Comparison of ENCODE assay signal across 8 mouse cellular contexts in the genomic region with DNA sequence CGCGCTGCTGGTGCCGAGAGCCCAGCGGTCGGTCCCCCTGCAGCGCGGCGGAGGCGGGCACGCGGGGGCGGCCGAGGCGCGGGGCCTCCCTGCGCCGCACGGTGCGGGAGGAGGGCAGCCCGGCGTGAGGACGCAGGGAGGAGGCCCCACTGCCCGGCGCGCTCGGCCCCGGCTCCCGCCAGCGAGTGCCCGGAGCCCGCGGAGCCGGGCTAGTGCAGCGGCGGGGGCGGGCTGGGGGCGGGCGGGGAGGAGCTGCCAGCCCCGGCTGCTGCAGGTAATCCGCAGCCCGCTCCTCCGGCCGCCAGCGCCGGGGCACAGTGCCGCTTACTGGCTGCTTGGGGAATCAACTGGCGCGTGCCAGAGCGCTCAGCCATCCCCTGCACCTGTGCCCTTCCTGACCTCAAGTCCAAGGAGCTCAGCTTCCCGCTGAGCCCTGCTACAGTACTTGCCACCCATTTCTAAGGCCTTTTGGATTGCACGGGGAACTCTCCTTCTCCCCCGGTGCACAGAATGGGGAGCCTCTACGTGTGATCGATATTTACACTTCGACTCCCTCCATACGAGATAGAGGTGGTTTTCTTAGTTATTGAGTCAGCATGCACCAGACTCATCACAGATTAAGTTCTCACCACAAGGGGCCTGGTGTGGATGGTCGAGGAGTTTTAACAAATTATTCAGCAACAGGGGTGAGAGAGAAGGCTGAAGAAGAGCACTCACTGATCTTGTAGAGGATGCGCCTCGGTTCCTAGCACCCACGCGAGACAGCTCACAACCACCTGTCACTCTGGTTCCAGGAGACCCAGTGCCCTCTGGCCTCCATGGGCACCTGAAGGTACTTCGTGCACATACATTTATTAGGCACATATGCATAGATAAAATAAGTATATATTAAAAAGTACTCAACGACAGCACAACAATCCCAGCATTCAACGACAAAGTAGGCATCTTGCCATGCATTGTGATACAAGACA. TPM values are rescaled to one million over a fixed set of nuclear protein-coding genes. Genes with fewer than 3 reads are reported as not detected.
A peak's percentile ranks its signal among the peaks of the same experiment; 100 is the strongest.
DNase-seq lines count a peak whose midpoint lies in the region; ATAC-seq and TF ChIP-seq lines count a peak whose summit lies in the region.

A gene (minus strand): TSS at position 284 of the 971 bp plus-strand sequence.

- no peak for TF ChIP-seq CTCF in thymus, adult 2 months (IDR thresholded peaks at IDR 0.05; ENCODE audit: borderline replicate concordance, control insufficient read depth, extremely low read depth, insufficient read depth, low read length, poor library complexity)
- TF ChIP-seq CTCF in midbrain, postnatal 0 days (IDR thresholded peaks at IDR 0.05) = peak; percentile 75

- no peak for TF ChIP-seq POLR2A in thymus, adult 2 months (IDR thresholded peaks at IDR 0.05; ENCODE audit: control insufficient read depth, extremely low read depth, insufficient read depth, low read length, poor library complexity)

- 13% methylated on average over 64 of the region's 64 CpGs for whole genome bisulfite sequencing in thymus, adult 2 months
- 7% methylated on average over 62 of the region's 64 CpGs for WGBS in embryonic facial prominence, embryonic 15.5 days
- WGBS in heart, embryonic 15.5 days = 13% methylated on average over 48 of the region's 64 CpGs
- WGBS in kidney, embryonic 16.5 days = 11% methylated on average over 43 of the region's 64 CpGs
- whole genome bisulfite sequencing in midbrain, postnatal 0 days = 10% methylated on average over 46 of the region's 64 CpGs
- 20% methylated on average over 25 of the region's 64 CpGs for WGBS in stomach, embryonic 15.5 days

- no peaks in the 10 kb centered on the region; the same call in 1 of the 2 replicates for H3K27me3 ChIP-seq in thymus, adult 2 months (ENCODE audit: control insufficient read depth, insufficient read depth, low read length)
- H3K27me3 ChIP-seq in embryonic facial prominence, embryonic 15.5 days = peaks cover 52% of the 10 kb centered on the region
- H3K27me3 ChIP-seq in heart, embryonic 15.5 days = peaks cover 14% of the 10 kb centered on the region
- H3K27me3 ChIP-seq in kidney, embryonic 16.5 days (ENCODE audit: insufficient read depth, low read length) = peaks cover 58% of the 10 kb centered on the region
- H3K27me3 ChIP-seq in midbrain, postnatal 0 days (ENCODE audit: insufficient read depth, low read length) = no peaks in the 10 kb centered on the region
- peaks cover 27% of the 10 kb centered on the region for H3K27me3 ChIP-seq in stomach, embryonic 15.5 days (replicated peaks)

- peak within 1 kb of the TSS; percentile 26; the same call in 1 of the 2 replicates for H3K9ac ChIP-seq in embryonic facial prominence, embryonic 15.5 days
- H3K9ac ChIP-seq in heart, embryonic 15.5 days = peak within 1 kb of the TSS; percentile 86
- H3K9ac ChIP-seq in kidney, embryonic 16.5 days (replicated peaks; ENCODE audit: low read length) = peak within 1 kb of the TSS; percentile 63
- H3K9ac ChIP-seq in midbrain, postnatal 0 days (replicated peaks; ENCODE audit: low read length, poor library complexity, severe bottlenecking) = peak within 1 kb of the TSS; percentile 92
- peak within 1 kb of the TSS; percentile 17 for H3K9ac ChIP-seq in stomach, embryonic 15.5 days

- no peak within 1 kb of the TSS for H3K4me3 ChIP-seq in thymus, adult 2 months (ENCODE audit: control insufficient read depth, insufficient read depth, low read length)
- peak within 1 kb of the TSS; percentile 54 for H3K4me3 ChIP-seq in embryonic facial prominence, embryonic 15.5 days (replicated peaks)
- H3K4me3 ChIP-seq in heart, embryonic 15.5 days = peak within 1 kb of the TSS; percentile 71
- H3K4me3 ChIP-seq in kidney, embryonic 16.5 days (ENCODE audit: low read length) = peak within 1 kb of the TSS; percentile 63
- peak within 1 kb of the TSS; percentile 89 for H3K4me3 ChIP-seq in midbrain, postnatal 0 days (ENCODE audit: low read depth, low read length)
- H3K4me3 ChIP-seq in stomach, embryonic 15.5 days (replicated peaks) = peak within 1 kb of the TSS; percentile 55

- peak; percentile 4 for DNase-seq in thymus, adult 2 months
- no peak for DNase-seq in thymus, adult 18-20 months
- DNase-seq in liver = peak; percentile 68
- peak; percentile 85 for DNase-seq in midbrain, postnatal 0 days (ENCODE audit: low spot score)

- no peaks in the 10 kb centered on the region for H3K9me3 ChIP-seq in embryonic facial prominence, embryonic 15.5 days (replicated peaks)
- H3K9me3 ChIP-seq in heart, embryonic 15.5 days (replicated peaks) = no peaks in the 10 kb centered on the region
- no peaks in the 10 kb centered on the region for H3K9me3 ChIP-seq in kidney, embryonic 16.5 days (ENCODE audit: low read length)
- no peaks in the 10 kb centered on the region for H3K9me3 ChIP-seq in midbrain, postnatal 0 days (ENCODE audit: low read length)
- no peaks in the 10 kb centered on the region for H3K9me3 ChIP-seq in stomach, embryonic 15.5 days

- peak within 1 kb of the TSS; percentile 97 for H3K4me2 ChIP-seq in embryonic facial prominence, embryonic 15.5 days (replicated peaks)
- H3K4me2 ChIP-seq in heart, embryonic 15.5 days = peak within 1 kb of the TSS; percentile 77
- H3K4me2 ChIP-seq in kidney, embryonic 16.5 days (replicated peaks; ENCODE audit: low read depth, low read length) = peak within 1 kb of the TSS; percentile 97
- H3K4me2 ChIP-seq in midbrain, postnatal 0 days (ENCODE audit: low read depth, low read length, poor library complexity, severe bottlenecking) = peak within 1 kb of the TSS; percentile 75
- peak within 1 kb of the TSS; percentile 91 for H3K4me2 ChIP-seq in stomach, embryonic 15.5 days

- no peaks in the 10 kb centered on the region for H3K4me1 ChIP-seq in thymus, adult 2 months (replicated peaks; ENCODE audit: control insufficient read depth, insufficient read depth, low read length)
- peaks cover 13% of the 10 kb centered on the region for H3K4me1 ChIP-seq in embryonic facial prominence, embryonic 15.5 days
- H3K4me1 ChIP-seq in heart, embryonic 15.5 days (replicated peaks) = peaks cover 18% of the 10 kb centered on the region
- H3K4me1 ChIP-seq in kidney, embryonic 16.5 days (ENCODE audit: insufficient read depth, low read length) = peaks cover 12% of the 10 kb centered on the region
- no peaks in the 10 kb centered on the region for H3K4me1 ChIP-seq in midbrain, postnatal 0 days (ENCODE audit: insufficient read depth, low read length)
- H3K4me1 ChIP-seq in stomach, embryonic 15.5 days = peaks cover 7% of the 10 kb centered on the region; the same call in 1 of the 2 replicates

- no peaks in the 10 kb centered on the region for H3K36me3 ChIP-seq in thymus, adult 2 months (ENCODE audit: control insufficient read depth, insufficient read depth, low read length)
- no peaks in the 10 kb centered on the region for H3K36me3 ChIP-seq in embryonic facial prominence, embryonic 15.5 days
- no peaks in the 10 kb centered on the region for H3K36me3 ChIP-seq in heart, embryonic 15.5 days
- H3K36me3 ChIP-seq in kidney, embryonic 16.5 days (ENCODE audit: insufficient read depth, low read length) = no peaks in the 10 kb centered on the region
- H3K36me3 ChIP-seq in midbrain, postnatal 0 days (ENCODE audit: insufficient read depth, low read length) = no peaks in the 10 kb centered on the region
- H3K36me3 ChIP-seq in stomach, embryonic 15.5 days = no peaks in the 10 kb centered on the region

- ATAC-seq in embryonic facial prominence, embryonic 15.5 days (ENCODE audit: insufficient number of reproducible peaks, low FRiP score, low TSS enrichment, low read depth) = peak; percentile 74
- peak; percentile 82 for ATAC-seq in heart, embryonic 15.5 days (replicated peaks; ENCODE audit: insufficient number of reproducible peaks, insufficient read depth, low FRiP score, low read depth)
- peak; percentile 96 for ATAC-seq in kidney, embryonic 16.5 days (ENCODE audit: low FRiP score, low TSS enrichment)
- peak; percentile 83 for ATAC-seq in midbrain, postnatal 0 days (ENCODE audit: low FRiP score)
- ATAC-seq in stomach, embryonic 15.5 days (ENCODE audit: insufficient read depth, low FRiP score, low read depth) = peak; percentile 82

- no peak within 1 kb of the TSS for H3K27ac ChIP-seq in thymus, adult 2 months (ENCODE audit: control insufficient read depth, insufficient read depth, low read length)
- no peak within 1 kb of the TSS for H3K27ac ChIP-seq in embryonic facial prominence, embryonic 15.5 days (replicated peaks)
- peak within 1 kb of the TSS; percentile 90 for H3K27ac ChIP-seq in heart, embryonic 15.5 days
- no peak within 1 kb of the TSS for H3K27ac ChIP-seq in kidney, embryonic 16.5 days (ENCODE audit: low read length)
- H3K27ac ChIP-seq in midbrain, postnatal 0 days (ENCODE audit: low read depth, low read length) = peak within 1 kb of the TSS; percentile 87
- no peak within 1 kb of the TSS for H3K27ac ChIP-seq in stomach, embryonic 15.5 days

RNA-seq across cellular contexts. Expression of the gene that starts here (rescaled TPM):
- polyA plus RNA-seq in thymus, adult 2 months (2012; rRNA removed) = 0.61 and 3.6 TPM in 2 replicates
- polyA plus RNA-seq in embryonic facial prominence, embryonic 15.5 days (2015; fragmentation: Nextera tagmentation; extraction: Ambion mirVana) = 0.56 and 0.59 TPM in 2 replicates
- 27.3 and 30.0 TPM in 2 replicates for polyA plus RNA-seq in heart, embryonic 15.5 days (2015; fragmentation: Nextera tagmentation; extraction: Ambion mirVana)
- 0.19 and 0.42 TPM in 2 replicates for polyA plus RNA-seq in kidney, embryonic 16.5 days (2015; fragmentation: Nextera tagmentation; extraction: Ambion mirVana)
- total RNA-seq in midbrain, postnatal 0 days (2014; rRNA removed) = 22.5 and 41.9 TPM in 2 replicates
- polyA plus RNA-seq in midbrain, postnatal 0 days (2015; fragmentation: Nextera tagmentation; extraction: Ambion mirVana) = 2.6 and 3.5 TPM in 2 replicates
- 0.85 and 1.1 TPM in 2 replicates for polyA plus RNA-seq in stomach, embryonic 15.5 days (2015; fragmentation: Nextera tagmentation; extraction: Ambion mirVana)

Comparison
In these comparisons a context has a peak if more than half of its experiments do, and no peak if none do; other contexts are left out.
1. DNase-seq: peak in thymus, adult 2 months (single experiment), liver (single experiment) and midbrain, postnatal 0 days (single experiment); none in thymus, adult 18-20 months (0 of 2).
2. Peak in ATAC-seq, H3K4me3 ChIP-seq, H3K9ac ChIP-seq and H3K4me2 ChIP-seq in embryonic facial prominence, embryonic 15.5 days; RNA of the gene not detected or under 1 TPM.
3. Peak in ATAC-seq, H3K4me3 ChIP-seq, H3K9ac ChIP-seq and H3K4me2 ChIP-seq in kidney, embryonic 16.5 days; RNA of the gene not detected or under 1 TPM.
4. H3K27ac ChIP-seq: peak in heart, embryonic 15.5 days (single experiment) and midbrain, postnatal 0 days (single experiment); none in thymus, adult 2 months (single experiment), embryonic facial prominence, embryonic 15.5 days (single experiment), kidney, embryonic 16.5 days (single experiment) and stomach, embryonic 15.5 days (single experiment).
5. H3K9ac ChIP-seq: peak in every context shown above with its lines; median percentile 92 in midbrain, postnatal 0 days; 86 in heart, embryonic 15.5 days; 63 in kidney, embryonic 16.5 days; 26 in embryonic facial prominence, embryonic 15.5 days; 17 in stomach, embryonic 15.5 days.
6. Peak in every context shown above with its lines, with median percentiles within 50 percentile points of each other: ATAC-seq and H3K4me2 ChIP-seq.